Mouse (Mus musculus): ENCODE results near the gene Irx4. TPM values are rescaled to one million over a fixed set of nuclear protein-coding genes. Genes with fewer than 3 reads are reported as not detected.

The Irx4 gene
- polyA plus RNA-seq, 1 experiment from 2014 or later = 5.8 TPM

DNA sequence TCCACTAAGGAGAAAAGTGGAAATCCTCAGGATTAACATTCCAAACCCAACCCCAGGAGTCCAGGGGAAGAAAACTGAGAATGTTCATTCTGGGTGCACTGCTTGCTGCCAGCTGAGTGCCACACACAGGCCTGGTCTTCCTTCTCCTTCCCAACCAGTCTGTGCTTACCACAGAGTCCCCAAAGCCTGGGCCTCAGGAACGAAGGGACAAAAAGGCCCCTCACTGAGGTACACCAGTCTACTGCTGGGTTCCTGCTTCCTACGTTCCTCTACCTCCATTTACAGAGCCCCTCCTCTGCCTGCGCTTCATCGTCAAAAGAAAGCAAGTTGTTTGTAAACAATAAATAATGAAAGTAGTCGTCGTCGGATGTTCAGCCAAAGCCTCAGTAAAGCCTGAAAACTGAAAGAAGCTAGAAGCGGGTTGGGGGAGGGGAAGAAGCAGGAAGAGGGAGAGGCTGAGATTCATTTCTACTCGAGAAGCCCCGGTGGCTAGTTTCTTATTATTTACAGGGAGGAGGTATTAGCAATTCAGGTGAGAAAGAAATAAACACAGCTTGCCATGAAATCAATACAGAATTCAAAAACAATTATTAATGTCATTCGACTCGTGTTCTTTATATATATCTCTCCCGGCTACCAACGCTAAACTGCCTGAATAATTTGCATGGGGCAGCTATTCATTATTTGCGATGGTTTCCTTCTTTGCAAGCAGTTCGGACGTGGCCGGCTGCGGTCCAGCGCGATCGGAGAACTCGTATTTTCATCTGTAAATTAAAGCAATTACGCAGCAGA is 2.3 kb downstream of the Irx4 start:
- Histone ChIP-seq H3K27me3 (peaks cover 99% of the 10 kb centered on the region), H3K36me3 (no peaks in the 10 kb centered on the region), H3K27ac (peak overlapping the region; percentile 63; the same call in 1 of the 2 replicates), H3K4me1 (replicated peaks) (peaks cover 50% of the 10 kb centered on the region), H3K4me3 (peak overlapping the region; percentile 28), H3K9me3 (no peaks in the 10 kb centered on the region), H3K9ac (peak overlapping the region; percentile 55; the same call in 1 of the 2 replicates), H3K4me2 (peak overlapping the region; percentile 74)
- WGBS = 2% methylated on average over 24 of the region's 24 CpGs
- ATAC-seq (ENCODE audit: low FRiP score) = no peak

- ATAC-seq (ENCODE audit: low FRiP score) = no peak
- H3K4me3 ChIP-seq = peak overlapping the region; percentile 28
- no peaks in the 10 kb centered on the region for H3K36me3 ChIP-seq
- H3K27ac ChIP-seq = peak overlapping the region; percentile 1
- H3K27me3 ChIP-seq = peaks cover 99% of the 10 kb centered on the region
- peaks cover 51% of the 10 kb centered on the region for H3K4me1 ChIP-seq (replicated peaks)
- no peaks in the 10 kb centered on the region for H3K9me3 ChIP-seq
- H3K9ac ChIP-seq = peak overlapping the region; percentile 55
- WGBS = under 1% methylated on average over 40 of the region's 40 CpGs
- H3K4me2 ChIP-seq = peak overlapping the region; percentile 74
These were observed 3.1 kb downstream of the Irx4 start for GRCm38 (mm10) chr13:73263128-73263971.

DNA sequence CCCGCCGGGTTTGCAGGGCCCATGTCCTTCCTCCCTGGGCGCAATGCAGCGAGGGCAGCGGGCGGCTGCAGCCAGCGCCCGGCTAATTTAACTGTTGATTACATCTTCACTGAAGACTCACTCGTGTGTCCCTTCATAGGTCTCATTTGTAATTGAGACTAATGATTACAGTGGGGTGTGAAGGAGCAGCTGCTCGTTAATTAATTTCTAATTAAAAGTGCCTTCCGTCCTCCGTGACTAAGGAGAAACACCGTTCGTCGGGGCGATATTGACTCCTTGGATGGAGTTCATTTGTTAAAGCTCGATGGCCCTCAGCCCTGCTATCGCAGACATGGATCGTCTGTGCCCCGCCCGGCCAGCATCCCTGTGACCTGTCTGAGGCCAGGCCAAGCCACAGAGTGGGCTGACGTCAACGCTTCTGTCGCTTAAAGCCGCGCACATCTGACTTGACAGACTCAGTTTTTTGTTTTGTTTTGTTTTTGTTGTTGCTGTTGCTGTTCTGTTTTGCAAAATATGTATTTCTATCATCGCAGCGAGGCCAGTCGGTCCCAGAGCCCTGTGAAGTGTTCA is 4.0 kb downstream of the Irx4 start:
- H3K4me1 ChIP-seq (replicated peaks) = peaks cover 56% of the 10 kb centered on the region
- H3K27ac ChIP-seq = peak overlapping the region; percentile 55
- no peak overlapping the region for H3K9ac ChIP-seq
- peak overlapping the region; percentile 74 for H3K4me2 ChIP-seq
- peak overlapping the region; percentile 28 for H3K4me3 ChIP-seq
- H3K27me3 ChIP-seq = peaks cover 99% of the 10 kb centered on the region
- 3% methylated on average over 29 of the region's 29 CpGs for WGBS
- no peaks in the 10 kb centered on the region for H3K36me3 ChIP-seq
- 0 out of 2 replicates have a peak, but pooled peaks have one; percentile 25 for ATAC-seq (ENCODE audit: low FRiP score)
- no peaks in the 10 kb centered on the region for H3K9me3 ChIP-seq

DNA sequence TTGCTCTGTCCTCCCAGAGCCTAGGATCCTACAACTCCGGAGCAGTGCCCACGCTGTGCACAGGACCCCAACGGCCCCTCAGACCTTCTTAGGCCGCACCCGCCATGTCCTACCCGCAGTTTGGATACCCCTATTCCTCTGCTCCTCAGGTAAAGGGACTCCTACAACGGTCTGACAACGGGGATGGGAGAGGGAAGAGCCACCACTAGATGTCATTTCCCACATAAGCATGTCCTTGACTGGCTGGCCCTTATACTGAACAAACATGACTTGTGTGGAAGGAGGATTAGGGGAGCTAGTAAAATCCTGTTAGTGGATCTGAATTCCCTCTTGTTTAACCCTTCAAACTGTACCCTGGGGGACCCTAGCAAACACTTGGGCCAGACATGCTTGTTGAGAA is 4.6 kb downstream of the Irx4 start:
- peaks cover 99% of the 10 kb centered on the region for H3K27me3 ChIP-seq
- peak overlapping the region; percentile 74 for H3K4me2 ChIP-seq
- H3K4me3 ChIP-seq = no peak overlapping the region
- peaks cover 56% of the 10 kb centered on the region for H3K4me1 ChIP-seq (replicated peaks)
- no peak overlapping the region for H3K9ac ChIP-seq
- H3K27ac ChIP-seq = peak overlapping the region; percentile 55; the same call in 1 of the 2 replicates
- no peaks in the 10 kb centered on the region for H3K36me3 ChIP-seq
- 13% methylated on average over 8 of the region's 8 CpGs for WGBS
- ATAC-seq (ENCODE audit: low FRiP score) = no peak
- H3K9me3 ChIP-seq = no peaks in the 10 kb centered on the region

DNA sequence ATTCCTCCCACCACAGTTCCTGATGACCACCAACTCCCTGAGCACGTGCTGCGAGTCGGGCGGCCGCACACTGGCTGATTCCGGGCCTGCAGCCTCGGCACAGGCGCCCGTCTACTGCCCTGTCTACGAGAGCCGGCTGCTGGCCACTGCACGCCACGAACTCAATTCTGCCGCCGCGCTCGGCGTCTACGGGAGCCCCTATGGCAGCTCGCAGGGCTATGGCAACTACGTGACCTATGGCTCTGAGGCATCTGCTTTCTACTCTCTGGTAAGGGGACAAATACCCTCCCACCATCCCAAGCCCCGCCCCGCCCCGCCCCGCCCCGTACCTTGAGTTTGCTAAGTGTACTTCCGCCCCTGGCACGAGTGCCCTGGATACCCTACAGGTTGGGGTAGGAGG is 5.2 kb downstream of the Irx4 start:
- H3K36me3 ChIP-seq = no peaks in the 10 kb centered on the region
- WGBS = 0% methylated on average over 28 of the region's 28 CpGs
- H3K4me3 ChIP-seq = peak overlapping the region; percentile 13; the same call in 1 of the 2 replicates
- H3K9me3 ChIP-seq = no peaks in the 10 kb centered on the region
- H3K4me2 ChIP-seq = peak overlapping the region; percentile 38
- peaks cover 99% of the 10 kb centered on the region for H3K27me3 ChIP-seq
- H3K27ac ChIP-seq = 0 out of 2 replicates have a peak overlapping the region, but pooled peaks have one; percentile 0
- no peak overlapping the region for H3K9ac ChIP-seq
- H3K4me1 ChIP-seq (replicated peaks) = peaks cover 52% of the 10 kb centered on the region
- ATAC-seq (ENCODE audit: low FRiP score) = 0 out of 2 replicates have a peak, but pooled peaks have one; percentile 10

DNA sequence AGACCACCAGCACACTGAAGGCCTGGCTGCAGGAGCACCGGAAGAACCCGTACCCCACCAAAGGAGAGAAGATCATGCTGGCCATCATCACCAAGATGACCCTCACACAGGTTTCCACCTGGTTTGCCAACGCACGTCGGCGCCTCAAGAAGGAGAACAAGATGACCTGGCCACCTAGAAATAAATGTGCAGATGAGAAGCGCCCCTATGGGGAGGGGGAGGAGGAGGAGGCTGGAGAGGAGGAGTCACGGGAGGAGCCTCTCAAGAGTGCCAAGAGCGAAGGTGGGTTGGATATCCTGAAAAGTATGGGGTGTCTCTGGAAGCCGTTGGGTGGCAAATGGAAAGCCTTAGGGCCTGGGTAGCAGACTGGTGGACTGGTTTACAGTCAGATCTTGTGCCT is 7.3 kb downstream of the Irx4 start:
- no peak overlapping the region for H3K9ac ChIP-seq
- peaks cover 99% of the 10 kb centered on the region for H3K27me3 ChIP-seq
- H3K27ac ChIP-seq = no peak overlapping the region
- no peak overlapping the region for H3K4me3 ChIP-seq
- H3K4me1 ChIP-seq (replicated peaks) = peaks cover 59% of the 10 kb centered on the region
- no peaks in the 10 kb centered on the region for H3K9me3 ChIP-seq
- 5% methylated on average over 10 of the region's 10 CpGs for WGBS
- H3K36me3 ChIP-seq = no peaks in the 10 kb centered on the region
- no peak for ATAC-seq (ENCODE audit: low FRiP score)
- no peak overlapping the region for H3K4me2 ChIP-seq

GRCm38 (mm10) chr13:73268702-73269101 is 8.4 kb downstream of the Irx4 start:
- ATAC-seq (ENCODE audit: low FRiP score) = no peak
- 3% methylated on average over 20 of the region's 20 CpGs for WGBS
- Histone ChIP-seq H3K27me3 (peaks cover 100% of the 10 kb centered on the region), H3K4me1 (replicated peaks) (peaks cover 51% of the 10 kb centered on the region), H3K9me3 (no peaks in the 10 kb centered on the region), H3K36me3 (no peaks in the 10 kb centered on the region), H3K27ac (no peak overlapping the region), H3K4me2 (peak overlapping the region; percentile 9; the same call in 1 of the 2 replicates), H3K9ac (no peak overlapping the region), H3K4me3 (no peak overlapping the region; the same call in 1 of the 2 replicates)

DNA sequence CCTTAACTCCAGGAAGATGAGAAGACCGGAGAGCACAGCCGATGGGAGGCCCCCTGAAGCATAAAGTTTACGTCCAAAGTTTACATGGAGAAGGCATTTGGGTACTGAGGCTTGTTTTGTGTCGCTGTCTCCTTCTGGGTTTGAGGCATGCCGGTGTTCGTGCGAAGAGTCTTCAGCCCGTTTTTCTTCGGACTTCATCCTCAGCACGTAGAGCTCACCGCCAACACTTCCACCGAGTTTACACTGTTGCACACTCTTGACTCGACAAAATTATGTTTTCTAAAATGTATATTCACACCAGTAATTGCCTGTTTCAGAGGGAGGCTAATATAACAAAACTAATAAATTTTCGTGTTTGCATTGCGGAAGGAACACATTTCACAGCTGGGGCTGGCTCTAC is 9.0 kb downstream of the Irx4 start:
- Histone ChIP-seq H3K4me3 (no peak overlapping the region), H3K4me2 (no peak overlapping the region), H3K4me1 (replicated peaks) (peaks cover 45% of the 10 kb centered on the region), H3K36me3 (no peaks in the 10 kb centered on the region), H3K9me3 (no peaks in the 10 kb centered on the region), H3K9ac (no peak overlapping the region), H3K27ac (no peak overlapping the region), H3K27me3 (peaks cover 100% of the 10 kb centered on the region)
- no peak for ATAC-seq (ENCODE audit: low FRiP score)
- 6% methylated on average over 15 of the region's 15 CpGs for WGBS

DNA sequence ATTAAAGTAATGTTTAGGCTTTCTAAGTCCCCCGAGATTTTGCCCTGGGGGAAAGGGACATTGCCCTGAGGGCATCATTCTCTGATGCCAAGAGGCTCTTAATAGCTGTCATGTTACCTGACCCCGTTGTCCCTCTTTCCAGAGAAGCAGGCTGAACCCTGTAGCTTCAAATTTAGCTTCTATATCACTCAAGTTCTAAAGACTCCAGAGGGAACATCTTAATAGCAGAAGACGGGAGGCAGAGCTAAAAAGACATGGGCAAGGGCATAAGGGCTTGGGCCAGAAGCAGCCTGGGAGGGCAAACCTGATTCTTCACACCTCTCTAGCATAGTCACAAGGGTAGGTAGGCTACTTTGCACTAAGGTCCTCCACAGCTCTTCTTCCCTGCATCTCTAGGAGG is 9.6 kb downstream of the Irx4 start:
- Histone ChIP-seq H3K36me3 (no peaks in the 10 kb centered on the region), H3K9ac (no peak overlapping the region), H3K4me3 (no peak overlapping the region), H3K27ac (no peak overlapping the region), H3K4me1 (replicated peaks) (peaks cover 40% of the 10 kb centered on the region), H3K9me3 (no peaks in the 10 kb centered on the region), H3K27me3 (peaks cover 100% of the 10 kb centered on the region), H3K4me2 (no peak overlapping the region)
- WGBS = 16% methylated on average over 3 of the region's 3 CpGs
- no peak for ATAC-seq (ENCODE audit: low FRiP score)

GRCm38 (mm10) chr13:73270451-73271081 is 10.3 kb downstream of the Irx4 start:
- H3K36me3 ChIP-seq = no peaks in the 10 kb centered on the region
- no peak overlapping the region for H3K4me3 ChIP-seq
- WGBS = 4% methylated on average over 22 of the region's 22 CpGs
- H3K27me3 ChIP-seq = peaks cover 99% of the 10 kb centered on the region
- no peak for ATAC-seq (ENCODE audit: low FRiP score)
- H3K27ac ChIP-seq = no peak overlapping the region
- H3K4me1 ChIP-seq (replicated peaks) = peaks cover 34% of the 10 kb centered on the region
- no peak overlapping the region for H3K4me2 ChIP-seq
- no peaks in the 10 kb centered on the region for H3K9me3 ChIP-seq
- no peak overlapping the region for H3K9ac ChIP-seq

- Histone ChIP-seq H3K9me3 (no peaks in the 10 kb centered on the region), H3K4me1 (replicated peaks) (peaks cover 32% of the 10 kb centered on the region), H3K9ac (peak overlapping the region; percentile 39; the same call in 1 of the 2 replicates), H3K4me3 (peak overlapping the region; percentile 34), H3K4me2 (peak overlapping the region; percentile 60), H3K36me3 (no peaks in the 10 kb centered on the region), H3K27ac (no peak overlapping the region), H3K27me3 (peaks cover 99% of the 10 kb centered on the region)
- peak; percentile 59 for ATAC-seq (ENCODE audit: low FRiP score)
- WGBS = 1% methylated on average over 53 of the region's 53 CpGs
These were observed 11.3 kb downstream of the Irx4 start for GRCm38 (mm10) chr13:73271336-73272242.
